Mouse (Mus musculus): ENCODE data around the gene Krt24. TPM values are rescaled to one million over a fixed set of nuclear protein-coding genes. Genes with fewer than 3 reads are reported as not detected.

The Krt24 gene
- polyA plus RNA-seq (2015; fragmentation: Nextera tagmentation; extraction: Ambion mirVana) = 0.11 and 0.15 TPM in 2 replicates

- Histone ChIP-seq H3K9me3 (no peaks in the 10 kb centered on the region), H3K36me3 (no peaks in the 10 kb centered on the region), H3K4me3 (replicated peaks) (no peak within 1 kb of the TSS), H3K27me3 (replicated peaks) (no peaks in the 10 kb centered on the region), H3K27ac (no peak within 1 kb of the TSS), H3K4me2 (replicated peaks) (0 out of 2 replicates have a peak within 1 kb of the TSS, but pooled peaks have one; percentile 24), H3K4me1 (replicated peaks) (0 out of 2 replicates have a peak, but pooled peaks cover 2% of the 10 kb centered on the region), H3K9ac (no peak within 1 kb of the TSS)
- WGBS = 38% methylated on average over 11 of the region's 11 CpGs
- no peak for ATAC-seq
Observed at GRCm38 (mm10) chr11:99284833-99285312, at the start of gene Krt24. TSS of gene Krt24 (minus strand) at chr11:99285262.

- no peak overlapping the region for H3K4me2 ChIP-seq (replicated peaks)
- no peak overlapping the region for H3K4me3 ChIP-seq (replicated peaks)
- H3K27me3 ChIP-seq (replicated peaks) = no peaks in the 10 kb centered on the region
- no peak overlapping the region for H3K27ac ChIP-seq
- WGBS = 51% methylated on average over 13 of the region's 13 CpGs
- no peaks in the 10 kb centered on the region for H3K9me3 ChIP-seq
- no peak overlapping the region for H3K9ac ChIP-seq
- no peak for ATAC-seq
- H3K4me1 ChIP-seq (replicated peaks) = no peaks in the 10 kb centered on the region
- no peaks in the 10 kb centered on the region for H3K36me3 ChIP-seq
Observed at GRCm38 (mm10) chr11:99333426-99333825, 48.4 kb upstream of the Krt24 start.

GRCm38 (mm10) chr11:99329655-99330054 is 44.6 kb upstream of the Krt24 start:
- ATAC-seq = no peak
- Histone ChIP-seq H3K4me1 (replicated peaks) (no peaks in the 10 kb centered on the region), H3K4me3 (replicated peaks) (no peak overlapping the region), H3K36me3 (no peaks in the 10 kb centered on the region), H3K9ac (no peak overlapping the region), H3K4me2 (replicated peaks) (no peak overlapping the region), H3K9me3 (no peaks in the 10 kb centered on the region), H3K27me3 (replicated peaks) (no peaks in the 10 kb centered on the region), H3K27ac (no peak overlapping the region)
- WGBS = 54% methylated on average over 2 of the region's 2 CpGs

GRCm38 (mm10) chr11:99322851-99323250 is 37.8 kb upstream of the Krt24 start, which contains the start of gene Krt25:
TSS of gene Krt25 (minus strand) at chr11:99322951.
- 90% methylated on average over 11 of the region's 11 CpGs for WGBS
- Histone ChIP-seq H3K4me1 (replicated peaks) (no peaks in the 10 kb centered on the region; the same call in 1 of the 2 replicates), H3K9me3 (no peaks in the 10 kb centered on the region), H3K36me3 (no peaks in the 10 kb centered on the region), H3K4me2 (replicated peaks) (no peak within 1 kb of the TSS), H3K9ac (no peak within 1 kb of the TSS), H3K27ac (no peak within 1 kb of the TSS), H3K4me3 (replicated peaks) (no peak within 1 kb of the TSS), H3K27me3 (replicated peaks) (no peaks in the 10 kb centered on the region)
- no peak for ATAC-seq

- Histone ChIP-seq H3K4me1 (replicated peaks) (no peaks in the 10 kb centered on the region; the same call in 1 of the 2 replicates), H3K36me3 (no peaks in the 10 kb centered on the region), H3K4me3 (replicated peaks) (no peak overlapping the region), H3K27ac (no peak overlapping the region), H3K9ac (no peak overlapping the region), H3K27me3 (replicated peaks) (no peaks in the 10 kb centered on the region), H3K4me2 (replicated peaks) (no peak overlapping the region), H3K9me3 (no peaks in the 10 kb centered on the region)
- ATAC-seq = no peak
- WGBS = 89% methylated on average over 14 of the region's 14 CpGs
Observed at GRCm38 (mm10) chr11:99321094-99321493, 36.0 kb upstream of the Krt24 start.

GRCm38 (mm10) chr11:99319127-99319526 is 34.1 kb upstream of the Krt24 start:
- no peaks in the 10 kb centered on the region for H3K27me3 ChIP-seq (replicated peaks)
- H3K9ac ChIP-seq = no peak overlapping the region
- no peak overlapping the region for H3K4me2 ChIP-seq (replicated peaks)
- no peak overlapping the region for H3K27ac ChIP-seq
- no peak overlapping the region for H3K4me3 ChIP-seq (replicated peaks)
- no peak for ATAC-seq
- no peaks in the 10 kb centered on the region for H3K9me3 ChIP-seq
- WGBS = 35% methylated on average over 9 of the region's 9 CpGs
- H3K36me3 ChIP-seq = no peaks in the 10 kb centered on the region
- H3K4me1 ChIP-seq (replicated peaks) = no peaks in the 10 kb centered on the region; the same call in 1 of the 2 replicates

GRCm38 (mm10) chr11:99316543-99316942 is 31.5 kb upstream of the Krt24 start:
- no peaks in the 10 kb centered on the region for H3K27me3 ChIP-seq (replicated peaks)
- no peak overlapping the region for H3K4me3 ChIP-seq (replicated peaks)
- no peak for ATAC-seq
- no peaks in the 10 kb centered on the region for H3K36me3 ChIP-seq
- H3K4me2 ChIP-seq (replicated peaks) = no peak overlapping the region
- H3K4me1 ChIP-seq (replicated peaks) = no peaks in the 10 kb centered on the region; the same call in 1 of the 2 replicates
- no peak overlapping the region for H3K9ac ChIP-seq
- H3K27ac ChIP-seq = no peak overlapping the region
- H3K9me3 ChIP-seq = no peaks in the 10 kb centered on the region
- WGBS = 46% methylated on average over 8 of the region's 8 CpGs

GRCm38 (mm10) chr11:99314594-99314993 is 29.5 kb upstream of the Krt24 start:
- WGBS = 72% methylated on average over 2 of the region's 2 CpGs
- no peaks in the 10 kb centered on the region for H3K27me3 ChIP-seq (replicated peaks)
- H3K9me3 ChIP-seq = no peaks in the 10 kb centered on the region
- H3K27ac ChIP-seq = no peak overlapping the region
- no peak overlapping the region for H3K4me3 ChIP-seq (replicated peaks)
- H3K9ac ChIP-seq = no peak overlapping the region
- ATAC-seq = no peak
- no peak overlapping the region for H3K4me2 ChIP-seq (replicated peaks)
- H3K36me3 ChIP-seq = no peaks in the 10 kb centered on the region
- H3K4me1 ChIP-seq (replicated peaks) = no peaks in the 10 kb centered on the region; the same call in 1 of the 2 replicates

GRCm38 (mm10) chr11:99310882-99311281 is 25.8 kb upstream of the Krt24 start:
- no peaks in the 10 kb centered on the region for H3K9me3 ChIP-seq
- no peak overlapping the region for H3K27ac ChIP-seq
- H3K9ac ChIP-seq = no peak overlapping the region
- no peaks in the 10 kb centered on the region for H3K4me1 ChIP-seq (replicated peaks)
- no peak overlapping the region for H3K4me2 ChIP-seq (replicated peaks)
- H3K27me3 ChIP-seq (replicated peaks) = no peaks in the 10 kb centered on the region
- H3K4me3 ChIP-seq (replicated peaks) = no peak overlapping the region
- H3K36me3 ChIP-seq = no peaks in the 10 kb centered on the region
- WGBS = 89% methylated on average over 1 of the region's 1 CpGs
- ATAC-seq = no peak

- Histone ChIP-seq H3K4me1 (replicated peaks) (no peaks in the 10 kb centered on the region), H3K36me3 (no peaks in the 10 kb centered on the region), H3K9me3 (no peaks in the 10 kb centered on the region), H3K4me2 (replicated peaks) (no peak overlapping the region), H3K9ac (no peak overlapping the region), H3K4me3 (replicated peaks) (no peak overlapping the region), H3K27ac (no peak overlapping the region), H3K27me3 (replicated peaks) (no peaks in the 10 kb centered on the region)
- 38% methylated on average over 2 of the region's 2 CpGs for WGBS
- ATAC-seq = no peak
Observed at GRCm38 (mm10) chr11:99307579-99307978, 22.5 kb upstream of the Krt24 start.

- H3K36me3 ChIP-seq = no peaks in the 10 kb centered on the region
- no peak overlapping the region for H3K27ac ChIP-seq
- H3K9me3 ChIP-seq = no peaks in the 10 kb centered on the region
- no peaks in the 10 kb centered on the region for H3K4me1 ChIP-seq (replicated peaks)
- 44% methylated on average over 5 of the region's 5 CpGs for WGBS
- ATAC-seq = no peak
- H3K27me3 ChIP-seq (replicated peaks) = no peaks in the 10 kb centered on the region
- H3K4me2 ChIP-seq (replicated peaks) = no peak overlapping the region
- no peak overlapping the region for H3K9ac ChIP-seq
- no peak overlapping the region for H3K4me3 ChIP-seq (replicated peaks)
Observed at GRCm38 (mm10) chr11:99295039-99295438, 10.0 kb upstream of the Krt24 start.

GRCm38 (mm10) chr11:99292846-99293245 is 7.8 kb upstream of the Krt24 start:
- Histone ChIP-seq H3K4me1 (replicated peaks) (no peaks in the 10 kb centered on the region), H3K4me2 (replicated peaks) (no peak overlapping the region), H3K36me3 (no peaks in the 10 kb centered on the region), H3K9ac (no peak overlapping the region), H3K4me3 (replicated peaks) (no peak overlapping the region), H3K27ac (no peak overlapping the region), H3K9me3 (no peaks in the 10 kb centered on the region), H3K27me3 (replicated peaks) (no peaks in the 10 kb centered on the region)
- ATAC-seq = no peak
- WGBS = 61% methylated on average over 5 of the region's 5 CpGs

- Histone ChIP-seq H3K36me3 (no peaks in the 10 kb centered on the region), H3K27me3 (replicated peaks) (no peaks in the 10 kb centered on the region), H3K9ac (no peak overlapping the region), H3K4me1 (replicated peaks) (0 out of 2 replicates have a peak, but pooled peaks cover 2% of the 10 kb centered on the region), H3K27ac (no peak overlapping the region), H3K4me2 (replicated peaks) (no peak overlapping the region), H3K4me3 (replicated peaks) (no peak overlapping the region), H3K9me3 (no peaks in the 10 kb centered on the region)
- no peak for ATAC-seq
- WGBS = 82% methylated on average over 5 of the region's 5 CpGs
Observed at GRCm38 (mm10) chr11:99284011-99284410, 1.1 kb downstream of the Krt24 start.
